Mouse (Mus musculus) CH12F3 (cell line): ENCODE results near the gene Capns1.
"Not testable (repeated sequence)": the region's sequence is repeated elsewhere in the genome, so short reads cannot be mapped to it uniquely, and the experiment has no call there.

Source experiments
- in situ Hi-C: fragments of 300-500 bp; cut with MboI; formaldehyde crosslinking; loops from 2 replicates; pipeline ENCODE4 v1.14.3; 2020; ENCODE audit warnings: low sequenced_read_pairs

Capns1 gene

GRCm38 (mm10) chr7:30198481-30198971 is at the start of gene Capns1:
TSS of gene Capns1 (minus strand) at chr7:30198811.
- in situ Hi-C loops: no loop called here

DNA sequence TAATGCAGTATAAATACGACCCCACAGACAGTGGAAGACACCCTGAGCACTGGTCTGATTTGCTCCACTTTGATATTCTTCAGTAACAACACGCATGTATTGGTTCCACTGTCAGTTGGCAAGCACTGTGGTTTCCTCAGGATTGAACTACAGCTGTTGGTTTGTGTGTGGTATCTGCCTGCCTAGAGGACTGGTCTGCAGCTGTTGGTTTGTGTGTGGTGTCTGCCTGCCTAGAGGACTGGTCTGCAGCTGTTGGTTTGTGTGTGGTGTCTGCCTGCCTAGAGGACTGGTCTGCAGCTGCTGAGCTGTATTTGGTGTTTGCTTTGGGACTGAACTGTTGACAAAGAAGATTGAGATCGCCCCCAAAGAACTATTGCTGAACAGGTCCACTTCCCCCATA is 38.8 kb upstream of the Capns1 start:
- in situ Hi-C loops: not testable (repeated sequence)

DNA sequence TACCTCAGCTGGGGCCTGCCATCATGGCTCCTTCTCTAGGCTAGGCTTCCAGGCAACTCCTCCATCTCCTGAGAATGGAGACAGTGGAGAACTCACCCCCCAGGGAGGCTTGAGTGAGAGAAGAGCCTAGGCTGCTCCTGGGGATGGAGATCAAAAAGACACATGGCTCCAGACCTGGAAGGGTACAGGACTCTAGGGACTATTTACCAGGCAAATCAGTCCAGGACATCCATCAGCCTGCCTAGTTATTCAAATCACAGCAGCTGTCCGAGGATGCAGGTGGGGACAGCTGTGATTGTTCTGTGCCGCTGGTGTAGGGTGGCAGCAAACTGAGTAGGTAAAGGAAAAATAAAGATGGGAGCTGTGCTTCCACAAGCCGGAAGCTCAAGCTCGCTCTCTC is 37.0 kb upstream of the Capns1 start, which contains the start of gene Ovol3:
TSS of gene Ovol3 (minus strand) at position 101 of the 400 bp plus-strand sequence.
- in situ Hi-C loops: no loop called here

DNA sequence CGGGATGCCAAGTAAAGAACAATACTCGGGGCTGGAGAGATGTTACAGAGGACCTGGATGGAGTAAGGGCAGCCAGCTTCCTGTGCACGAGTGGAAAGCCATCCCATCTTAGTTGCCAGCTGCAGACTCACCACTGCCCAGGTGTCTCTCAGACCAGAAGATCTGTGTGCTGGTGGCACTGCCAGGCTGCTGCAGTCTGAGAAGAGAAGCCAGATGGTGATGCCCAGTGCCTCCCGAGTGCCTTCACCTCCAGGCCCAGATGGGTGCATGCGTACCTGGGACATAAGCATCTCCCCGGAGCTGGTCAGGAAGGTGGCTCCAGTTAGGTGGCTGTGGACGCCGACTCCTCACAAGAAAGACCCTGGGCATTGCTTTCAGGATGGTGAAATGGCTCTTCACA is 36.5 kb upstream of the Capns1 start:
- in situ Hi-C loops: no loop called here

DNA sequence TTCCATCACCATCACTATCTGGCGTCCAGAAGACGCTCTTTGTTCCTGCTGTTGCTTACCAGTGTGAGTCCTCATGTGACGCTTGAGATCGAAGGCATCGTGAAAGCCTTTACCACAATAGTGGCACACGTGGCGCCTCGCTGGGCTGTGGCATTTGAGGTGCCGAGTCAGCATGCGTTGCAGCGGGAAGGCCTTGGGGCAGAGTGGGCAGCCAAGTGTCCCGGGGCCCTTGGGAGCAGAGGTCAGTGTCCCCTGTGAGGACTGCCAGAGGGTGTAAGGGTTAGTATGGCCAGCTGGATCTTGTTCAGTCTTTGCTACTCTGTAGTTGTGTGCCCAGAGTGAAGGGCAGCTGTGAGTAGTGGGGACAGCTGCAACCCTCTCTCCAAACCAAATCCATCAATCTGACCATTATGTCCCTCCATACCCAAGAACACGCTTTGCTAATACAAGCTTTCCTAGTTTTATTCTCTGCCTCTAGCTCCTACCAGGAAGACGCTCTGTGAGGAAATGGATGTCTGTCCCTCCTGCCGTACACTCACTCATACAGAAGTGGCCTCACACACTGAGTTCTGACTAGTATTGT is 35.8 kb upstream of the Capns1 start:
- in situ Hi-C loops: no loop called here

DNA sequence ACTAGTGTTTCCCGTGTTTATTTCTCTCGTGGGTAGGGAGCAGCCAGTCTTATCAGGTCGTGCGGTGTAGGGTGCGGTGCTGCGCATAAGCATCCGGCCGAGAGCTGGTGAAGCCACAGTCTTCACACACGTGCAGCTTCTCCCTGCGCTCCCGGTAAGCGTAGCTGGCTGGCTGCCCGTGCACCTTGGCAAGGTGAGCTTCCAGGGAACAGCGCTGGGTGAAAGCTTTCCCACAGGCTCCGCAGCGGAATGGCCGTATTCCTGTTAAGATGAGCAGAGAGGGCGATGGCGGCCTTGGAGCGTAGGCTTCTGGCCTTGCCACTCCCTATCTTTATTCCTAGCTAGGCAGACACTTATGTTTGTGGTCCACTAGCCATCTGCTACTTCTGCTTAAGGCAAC is 34.8 kb upstream of the Capns1 start:
- in situ Hi-C loops: no loop called here

DNA sequence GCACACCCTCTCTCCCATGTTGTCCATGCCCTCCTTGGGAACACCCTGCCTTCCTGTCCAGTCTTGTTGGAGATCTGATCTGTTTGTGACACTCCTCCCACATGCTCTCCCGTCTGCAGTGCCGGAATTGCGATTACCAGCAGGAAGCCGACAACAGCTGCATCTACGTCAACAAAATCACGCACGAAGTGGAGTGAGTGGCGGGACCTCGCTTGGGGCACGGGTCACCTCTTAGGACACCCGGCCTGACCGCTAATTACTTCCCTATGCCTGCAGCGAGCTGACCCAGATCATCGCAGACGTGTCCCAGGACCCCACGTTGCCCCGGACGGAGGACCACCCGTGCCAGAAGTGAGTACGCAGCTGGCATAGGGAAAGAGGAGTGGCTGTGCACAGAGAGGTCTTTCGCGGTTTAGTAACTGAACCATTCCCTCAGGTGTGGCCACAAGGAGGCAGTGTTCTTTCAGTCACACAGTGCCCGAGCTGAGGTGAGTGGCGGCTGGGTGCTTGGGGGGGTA is 34.1 kb upstream of the Capns1 start:
- in situ Hi-C loops: no loop called here

DNA sequence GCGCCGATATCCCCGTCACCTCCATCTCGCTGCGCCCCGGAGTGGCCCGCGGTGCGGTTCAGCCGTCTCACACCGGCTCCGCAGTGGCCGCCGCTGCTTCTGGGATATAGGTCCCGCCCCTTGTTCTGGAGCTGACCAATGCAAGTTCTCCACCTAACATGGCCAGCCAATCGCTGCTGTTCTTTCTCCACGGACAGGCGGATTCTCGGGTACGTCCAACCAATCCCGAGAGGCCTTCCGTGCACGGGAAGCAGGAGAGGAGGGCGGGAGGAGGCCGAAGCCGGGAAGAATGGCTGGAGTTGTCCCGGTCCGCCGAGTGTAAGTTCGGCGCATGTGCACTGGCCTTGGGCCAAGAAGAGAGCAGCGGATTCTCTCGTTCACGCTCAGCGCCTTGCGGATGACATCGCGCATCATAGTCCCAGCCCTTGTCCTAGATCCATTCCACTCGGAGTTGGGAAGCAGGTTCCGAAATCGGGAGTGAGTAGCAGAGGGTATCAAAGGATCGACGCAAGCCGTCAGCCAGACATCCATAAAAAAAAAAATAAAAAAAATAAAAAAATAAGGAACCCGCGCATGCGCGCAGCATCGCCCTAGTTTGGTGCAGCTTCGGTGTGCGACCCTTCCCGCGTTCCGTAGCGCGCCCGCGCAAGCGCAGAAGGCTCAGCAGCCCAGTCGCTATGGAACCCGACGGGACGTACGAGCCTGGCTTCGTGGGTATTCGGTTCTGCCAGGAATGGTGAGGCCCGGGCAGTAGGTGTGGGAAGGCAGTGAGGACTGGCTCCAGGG is 33.3 kb upstream of the Capns1 start, which contains the start of the genes Polr2i and Tbcb:
TSS of gene Polr2i (plus strand) at position 280 of the 786 bp plus-strand sequence.
TSS of gene Tbcb (minus strand) at position 604 of the 786 bp plus-strand sequence.
- in situ Hi-C loops: no loop called here

DNA sequence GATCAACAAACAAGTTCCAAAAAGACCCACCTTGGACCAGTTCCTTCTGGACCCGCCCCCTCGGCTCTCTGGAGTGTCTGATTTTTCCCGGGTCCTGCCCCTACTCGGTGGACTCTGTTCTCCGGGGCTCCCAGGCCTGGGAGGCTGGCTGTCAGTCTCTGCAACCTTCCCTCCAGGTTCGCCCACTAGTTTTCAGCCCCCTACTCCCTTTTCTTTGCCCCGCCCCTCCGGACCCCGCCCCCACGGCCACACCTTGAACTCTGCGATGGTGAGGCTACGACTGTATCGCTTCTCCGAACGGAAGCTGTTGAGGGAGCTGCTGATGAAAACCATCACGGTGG is 32.7 kb upstream of the Capns1 start:
- in situ Hi-C loops: no loop called here

GRCm38 (mm10) chr7:30224206-30224605 is 25.6 kb upstream of the Capns1 start:
- in situ Hi-C loops: no loop called here

DNA sequence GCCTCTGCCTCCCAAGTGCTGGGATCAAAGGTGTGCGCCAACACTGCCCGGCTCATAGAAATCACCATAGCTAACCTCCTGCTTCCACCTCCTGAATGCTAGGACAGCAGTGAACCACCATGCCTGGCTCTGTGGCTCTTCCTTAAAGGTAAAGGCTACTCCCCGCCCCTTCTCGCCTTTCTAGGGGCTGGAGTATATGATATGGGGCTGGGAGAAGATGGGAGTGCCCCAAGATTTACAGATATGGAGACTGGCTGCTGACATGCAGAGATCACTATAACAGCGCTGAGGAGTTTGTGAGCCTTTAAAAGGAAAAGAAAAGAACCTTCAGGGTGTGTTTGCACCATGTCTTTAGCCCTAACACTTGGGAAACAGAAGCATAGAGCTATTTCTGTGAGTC is 23.6 kb upstream of the Capns1 start:
- in situ Hi-C loops: no loop called here

GRCm38 (mm10) chr7:30221433-30221832 is 22.8 kb upstream of the Capns1 start:
- in situ Hi-C loops: no loop called here

- in situ Hi-C loops: no loop called here
Observed at GRCm38 (mm10) chr7:30220008-30220356, 21.4 kb upstream of the Capns1 start.

DNA sequence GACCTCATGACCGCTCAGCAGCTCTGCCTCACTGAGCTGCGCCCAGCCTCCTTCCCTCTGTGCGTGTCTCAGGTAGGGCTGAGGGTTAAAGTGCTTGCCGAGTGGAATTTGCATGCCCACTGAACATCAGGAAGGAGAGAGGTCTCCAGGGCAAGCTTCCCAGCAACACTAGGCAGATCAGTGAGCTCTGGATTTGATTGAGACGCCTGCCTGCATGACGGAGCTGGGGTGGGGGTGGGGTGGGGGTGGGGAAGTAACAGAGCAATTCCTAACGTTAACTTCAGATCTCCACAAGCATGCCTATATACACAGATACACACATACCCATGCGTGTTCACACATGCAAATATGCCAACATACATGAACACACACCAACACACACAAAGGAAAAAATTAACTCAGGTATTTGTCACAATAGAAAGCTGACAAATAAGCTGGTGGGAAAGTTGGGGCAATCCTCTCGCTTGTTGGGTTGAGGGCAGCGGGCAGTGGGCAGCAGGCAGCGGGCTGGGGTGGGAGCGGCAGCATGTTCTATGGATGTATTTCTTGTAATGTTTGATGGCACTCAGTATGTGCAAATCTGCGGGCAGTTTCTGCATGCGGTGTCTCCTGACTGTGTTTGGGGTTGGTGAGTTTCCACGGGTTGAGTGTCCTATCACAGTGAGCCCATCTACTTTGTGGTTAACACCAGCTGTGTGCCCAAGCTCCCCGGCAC is 20.8 kb upstream of the Capns1 start:
- in situ Hi-C loops: no loop called here

DNA sequence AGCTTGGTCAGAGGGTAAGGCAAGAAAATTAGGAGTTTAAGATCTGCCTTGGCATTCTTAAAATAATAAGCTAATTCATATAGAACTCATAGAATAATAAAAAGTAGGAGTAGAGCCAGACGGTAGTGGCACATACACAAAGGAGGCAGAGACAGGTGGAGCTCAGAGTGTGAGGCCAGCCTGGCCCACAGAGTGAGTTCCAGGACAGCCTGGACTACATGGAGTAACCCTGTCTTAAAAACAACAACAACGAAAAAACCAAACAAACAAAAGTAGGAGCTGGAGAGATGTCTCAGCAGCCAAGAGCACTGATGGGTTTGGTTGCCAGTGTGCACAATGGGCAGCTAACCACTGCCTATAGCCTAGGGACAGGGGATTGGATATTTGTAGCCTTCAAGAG is 18.7 kb upstream of the Capns1 start:
- in situ Hi-C loops: no loop called here

- in situ Hi-C loops: no loop called here
Observed at GRCm38 (mm10) chr7:30216723-30217151, 18.1 kb upstream of the Capns1 start.

DNA sequence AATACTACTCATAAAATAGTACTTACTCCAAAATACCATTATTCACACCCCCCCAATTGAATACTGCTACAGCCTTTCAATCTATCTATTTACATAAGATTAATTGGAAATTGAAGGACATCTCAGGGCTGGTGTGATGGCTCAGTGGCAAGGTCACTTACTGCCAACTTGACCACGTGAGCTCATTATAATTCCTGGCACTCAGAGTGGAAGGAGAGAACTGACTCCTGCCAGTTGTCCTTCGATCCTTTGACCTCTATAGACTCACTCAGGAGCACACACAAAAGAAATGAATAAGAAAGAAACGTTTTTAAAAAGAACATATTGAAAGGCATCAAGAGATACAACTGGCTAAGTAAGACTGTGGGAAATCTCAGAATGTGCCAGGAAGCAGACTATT is 17.3 kb upstream of the Capns1 start:
- in situ Hi-C loops: no loop called here

- in situ Hi-C loops: no loop called here
Observed at GRCm38 (mm10) chr7:30213881-30214280, 15.3 kb upstream of the Capns1 start.

DNA sequence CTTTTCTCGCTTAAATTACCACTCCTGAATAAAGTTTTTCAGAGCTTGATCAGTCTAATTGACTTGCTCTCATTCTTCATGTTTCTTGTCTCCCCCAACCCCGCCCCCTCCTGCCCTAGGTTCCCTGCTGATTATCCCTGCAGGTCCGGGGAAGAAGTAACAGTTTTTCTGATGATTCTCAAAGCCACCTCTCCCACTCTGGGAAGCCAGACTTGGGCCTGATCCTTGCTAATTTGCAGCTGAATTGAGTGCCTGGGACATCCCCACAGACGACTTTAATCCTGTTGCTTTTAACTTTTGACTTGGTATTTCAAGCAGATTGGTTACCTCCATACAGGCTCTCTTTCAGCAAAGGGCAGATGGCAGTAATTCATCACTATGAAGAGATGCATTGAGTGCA is 12.4 kb upstream of the Capns1 start:
- in situ Hi-C loops: no loop called here

GRCm38 (mm10) chr7:30206364-30206763 is 7.8 kb upstream of the Capns1 start:
- in situ Hi-C loops: not testable (repeated sequence)

GRCm38 (mm10) chr7:30205383-30205782 is 6.8 kb upstream of the Capns1 start:
- in situ Hi-C loops: no loop called here
